In genomic region chr2:104426112-104426511, GRCm38 (mm10) we compare ENCODE assay signal across 15 mouse cellular contexts. TPM values are rescaled to one million over a fixed set of nuclear protein-coding genes. Genes with fewer than 3 reads are reported as not detected.
"Had no signal": no experiment of that assay in that cellular context is flagged by ENCODE, and none has a peak within 500 bp of the region (broad histone marks: within the 10 kb centered on the region; RNA-seq: fewer than 3 reads in every experiment).

No protein-coding gene starts in this region.

- H3K27ac ChIP-seq: layer of hippocampus, adult 2 months; limb, embryonic 12.5 days; lung, embryonic 15.5 days; macrophage; midbrain, embryonic 15.5 days; neural tube, embryonic 12.5 days; stomach, postnatal 0 days had no signal

- H3K9me3 ChIP-seq: limb, embryonic 12.5 days; lung, embryonic 15.5 days; megakaryocyte, embryonic 14.5 days; midbrain, embryonic 15.5 days; neural tube, embryonic 12.5 days had no signal

- H3K4me1 ChIP-seq: lung, embryonic 15.5 days; megakaryocyte, embryonic 14.5 days; midbrain, embryonic 15.5 days; neural tube, embryonic 12.5 days had no signal

- H3K4me3 ChIP-seq: layer of hippocampus, adult 2 months; limb, embryonic 12.5 days; lung, embryonic 15.5 days; megakaryocyte, embryonic 14.5 days; midbrain, embryonic 15.5 days; neural tube, embryonic 12.5 days had no signal

- H3K27me3 ChIP-seq: limb, embryonic 12.5 days; lung, embryonic 15.5 days; megakaryocyte, embryonic 14.5 days; midbrain, embryonic 15.5 days; neural tube, embryonic 12.5 days had no signal

- H3K4me2 ChIP-seq: limb, embryonic 12.5 days; lung, embryonic 15.5 days; midbrain, embryonic 11.5 days; midbrain, embryonic 15.5 days; neural tube, embryonic 12.5 days had no signal

- DNase-seq: kidney, postnatal 4 days; liver; lung, postnatal 14 days; thymus, postnatal 4 days had no signal

- H3K9ac ChIP-seq: limb, embryonic 12.5 days; lung, embryonic 15.5 days; midbrain, embryonic 15.5 days; neural tube, embryonic 12.5 days had no signal

- ATAC-seq: midbrain, embryonic 15.5 days had no signal

RNA-seq across cellular contexts. Expression of gene D430041D05Rik, which starts 15.3 kb away (rescaled TPM):
- total RNA-seq: monocyte, adult 5-6 weeks had no signal
- polyA plus RNA-seq: liver, embryonic 16.5 days; macrophage had no signal
